Mouse (Mus musculus) forelimb bud, embryonic 11.5 days (tissue): Measurements from ENCODE around the gene Smarcb1.

Experiments
- DNase-seq: peaks from one replicate; pipeline ENCODE4 v3.0.0-alpha.2; 2012; ENCODE audit warnings: low read depth, low spot score

Smarcb1 gene

DNA sequence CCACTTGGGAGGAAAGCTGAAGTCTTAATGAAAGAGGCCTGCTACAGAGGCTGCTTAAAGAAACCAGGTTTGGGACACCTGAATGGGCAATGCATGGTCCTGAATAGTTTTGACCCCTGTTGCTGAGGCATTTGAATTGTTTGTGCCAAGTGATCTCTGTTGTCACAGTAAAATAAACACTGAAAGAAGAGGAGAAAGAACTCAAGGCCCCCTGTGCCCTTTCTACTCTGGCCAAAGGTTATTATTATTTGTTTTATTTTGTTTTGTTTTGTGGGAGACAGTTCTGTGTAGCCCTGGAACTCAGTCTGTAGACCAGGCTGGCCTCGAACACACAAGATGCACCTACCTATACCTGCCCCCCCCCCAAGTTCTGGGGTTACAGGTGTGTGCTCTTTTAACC lies 13.6 kb upstream of the Smarcb1 start:
- no peak for DNase-seq

DNA sequence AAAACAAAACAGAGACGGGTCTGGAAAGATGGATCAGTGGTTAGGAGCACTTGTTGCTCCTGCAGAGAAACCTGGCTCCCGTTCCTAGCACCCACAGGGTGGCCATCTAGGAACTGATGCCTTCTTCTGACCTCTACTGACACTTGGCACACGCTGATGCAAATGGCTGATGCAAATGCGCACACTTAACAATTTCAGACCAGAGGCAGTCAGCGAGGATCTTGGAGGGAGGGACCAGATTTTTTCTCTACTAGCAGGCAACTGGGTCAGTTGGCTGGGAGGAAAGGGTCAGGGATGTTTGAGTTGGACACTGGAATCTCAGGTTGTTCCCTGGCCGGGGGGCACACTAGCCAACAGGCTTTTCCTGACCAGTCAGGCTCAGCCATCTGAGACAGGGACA lies 11.5 kb upstream of the Smarcb1 start, which contains the start of gene Chchd10:
TSS of gene Chchd10 (plus strand) at position 240 of the 400 bp plus-strand sequence.
- no peak for DNase-seq

DNA sequence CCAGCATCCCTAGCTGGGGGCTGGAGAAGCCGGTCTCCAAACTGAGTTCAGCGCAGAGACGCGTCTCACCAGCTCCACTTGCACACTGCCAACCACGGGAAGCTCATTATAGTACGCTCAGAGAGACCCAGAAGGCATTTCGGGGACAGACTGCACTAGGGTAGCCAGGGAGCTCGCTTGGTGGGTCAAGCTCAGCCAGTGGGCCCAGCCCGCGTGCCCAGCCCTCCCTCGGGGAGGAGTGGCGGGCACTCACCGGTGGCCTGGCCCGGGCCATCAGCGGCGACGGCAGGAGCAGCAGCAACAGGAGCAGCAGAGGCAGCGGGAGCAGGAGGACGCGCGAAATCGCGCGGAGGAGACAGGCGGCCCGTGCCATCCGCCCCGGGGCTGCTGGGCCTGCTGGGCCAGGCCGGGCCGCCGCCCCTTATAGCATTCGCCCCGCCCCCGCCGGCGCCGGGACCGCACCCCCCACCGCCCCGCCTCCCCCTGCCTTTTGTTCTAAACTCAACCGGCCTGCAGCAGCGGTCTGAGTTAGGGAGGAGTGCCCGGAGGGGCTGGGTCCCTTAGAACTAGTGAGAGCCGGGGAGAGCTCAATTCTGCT lies 10.8 kb upstream of the Smarcb1 start:
- peak; percentile 52 for DNase-seq

DNA sequence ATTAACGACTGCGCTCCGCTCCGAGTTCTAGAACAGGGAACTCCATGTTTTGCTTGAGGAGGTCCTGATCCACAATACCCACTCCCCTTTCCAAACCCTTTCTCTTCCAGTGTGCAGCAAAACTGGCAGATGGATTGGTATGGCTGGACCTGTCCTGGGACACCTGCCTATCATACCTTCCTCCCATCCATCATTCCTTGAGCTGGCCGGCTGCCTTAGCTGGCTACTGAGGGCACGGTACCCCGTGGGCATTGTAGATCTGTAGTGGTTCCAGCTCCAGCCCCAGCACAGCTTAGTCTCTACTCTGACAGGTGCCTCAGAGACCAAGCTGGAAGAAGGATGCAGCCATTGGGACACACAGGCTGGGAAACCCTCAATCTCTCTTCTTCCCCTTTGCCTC lies 9.9 kb upstream of the Smarcb1 start:
- DNase-seq: no peak

DNA sequence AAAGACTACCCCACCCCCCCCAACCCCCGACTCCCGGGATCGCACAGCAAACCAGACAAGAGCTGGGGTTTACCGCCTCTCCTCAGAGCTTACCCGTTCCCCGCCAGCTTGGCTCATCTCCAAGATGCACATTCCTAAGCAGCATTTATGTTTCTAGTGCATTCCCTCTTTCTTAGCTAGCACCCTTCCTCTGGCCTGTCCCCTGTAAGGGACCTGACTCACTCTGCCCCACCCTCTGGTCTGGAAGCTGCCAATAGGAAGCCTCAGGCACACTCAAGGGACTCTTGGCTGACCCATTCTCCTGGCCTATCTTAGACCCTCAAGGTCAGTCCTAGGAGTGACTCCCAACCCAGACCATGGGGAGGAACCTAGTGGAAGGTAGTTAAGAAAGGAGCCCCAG lies 8.9 kb upstream of the Smarcb1 start:
- no peak for DNase-seq

DNA sequence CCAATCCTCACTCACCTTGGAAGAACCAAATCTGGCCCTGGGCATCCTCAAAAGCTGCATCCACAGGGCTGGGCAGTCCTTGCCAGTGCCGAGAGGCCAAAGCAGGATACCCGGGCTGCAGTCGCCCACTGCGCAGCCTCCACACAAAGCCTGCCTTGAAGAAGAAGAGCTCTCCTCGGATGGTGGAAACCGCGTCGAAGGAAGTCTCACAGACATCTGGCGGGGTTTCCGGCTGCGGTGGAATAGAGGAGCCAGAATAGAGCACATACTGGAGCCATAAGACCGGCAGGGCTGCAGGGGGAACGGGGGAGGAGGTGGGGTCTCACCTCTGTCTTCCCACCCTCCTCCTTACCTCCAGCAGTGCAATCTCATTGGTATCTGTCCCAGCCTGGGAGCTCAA lies 5.0 kb upstream of the Smarcb1 start:
- DNase-seq: no peak

DNA sequence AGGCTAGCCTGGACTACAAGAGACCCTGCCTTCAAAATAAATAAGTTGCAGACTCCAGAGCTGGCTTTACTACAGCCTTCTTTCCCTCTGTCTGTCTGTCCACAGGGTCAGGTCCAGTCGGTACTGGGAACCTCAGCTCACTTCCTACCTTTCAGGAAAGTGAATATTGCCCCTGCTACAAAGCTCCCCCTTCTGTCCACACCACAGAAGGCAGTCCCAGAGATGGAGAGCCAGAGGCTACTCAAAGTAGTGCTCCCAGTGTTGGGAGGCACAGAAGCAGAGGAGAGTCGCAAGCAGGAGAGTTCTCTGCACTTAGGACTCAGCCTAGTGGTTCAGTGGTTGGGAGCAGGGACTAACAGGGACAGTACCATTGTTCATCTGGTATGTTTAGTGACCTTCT lies 2.9 kb upstream of the Smarcb1 start:
- DNase-seq: no peak

DNA sequence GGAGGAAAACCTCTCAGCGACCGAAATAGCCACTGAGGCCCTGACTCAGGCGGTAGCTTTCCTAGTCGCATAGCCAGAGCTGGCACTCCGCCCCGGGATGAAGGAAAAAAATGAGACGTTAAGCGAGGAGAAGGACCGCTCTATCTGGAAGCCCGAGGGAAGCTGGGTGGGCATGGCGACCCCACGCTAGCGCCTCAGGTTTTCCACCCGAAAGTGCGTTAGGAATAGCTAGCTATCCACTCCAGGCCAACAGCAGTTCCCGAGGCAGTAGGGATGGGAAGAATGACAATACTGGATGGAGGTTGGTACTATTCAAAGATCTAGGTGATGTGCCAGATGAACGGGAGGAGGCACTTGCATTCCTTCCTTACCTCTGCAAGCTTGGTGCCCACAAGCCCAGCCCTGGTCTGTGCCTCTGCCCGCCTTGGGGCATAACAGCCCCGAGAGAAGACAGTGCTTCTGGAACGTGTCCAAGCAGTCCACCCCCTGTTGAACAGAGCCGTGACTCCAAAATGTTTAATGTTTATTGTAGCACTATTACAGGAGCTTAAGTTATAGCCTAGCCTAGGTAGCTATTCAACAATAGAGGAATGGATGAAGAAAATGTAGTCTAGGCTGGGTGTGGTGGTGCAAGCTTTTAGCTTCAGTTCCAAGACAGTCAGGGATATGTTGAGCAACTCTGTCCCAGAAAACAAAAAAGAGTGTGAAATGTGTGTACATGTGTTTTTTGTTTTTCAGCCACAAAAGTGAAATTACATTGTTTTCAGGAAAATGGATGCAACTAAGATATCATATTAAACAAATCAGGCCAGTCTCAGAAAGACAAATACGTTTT lies 526 bp upstream of the Smarcb1 start:
- DNase-seq: no peak

DNA sequence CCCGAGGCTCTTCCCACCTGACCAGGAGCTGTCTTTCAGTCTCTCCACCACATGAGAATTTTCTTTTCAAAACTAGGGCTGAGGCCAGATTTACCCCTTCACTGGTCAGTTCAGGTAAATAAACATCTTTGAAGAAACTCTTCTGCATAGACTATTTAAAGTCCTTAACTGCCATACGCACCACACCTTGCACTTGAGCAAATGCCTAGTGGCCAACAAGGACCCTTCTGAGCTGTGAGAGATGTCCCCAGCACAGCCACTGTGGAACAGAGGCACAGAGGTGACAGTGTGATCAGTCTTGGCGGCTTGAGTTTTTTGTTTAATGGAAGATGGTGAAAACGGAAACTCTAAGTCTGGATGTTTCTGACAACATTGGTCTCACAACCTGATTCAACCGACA lies 2.4 kb downstream of the Smarcb1 start:
- DNase-seq: no peak

DNA sequence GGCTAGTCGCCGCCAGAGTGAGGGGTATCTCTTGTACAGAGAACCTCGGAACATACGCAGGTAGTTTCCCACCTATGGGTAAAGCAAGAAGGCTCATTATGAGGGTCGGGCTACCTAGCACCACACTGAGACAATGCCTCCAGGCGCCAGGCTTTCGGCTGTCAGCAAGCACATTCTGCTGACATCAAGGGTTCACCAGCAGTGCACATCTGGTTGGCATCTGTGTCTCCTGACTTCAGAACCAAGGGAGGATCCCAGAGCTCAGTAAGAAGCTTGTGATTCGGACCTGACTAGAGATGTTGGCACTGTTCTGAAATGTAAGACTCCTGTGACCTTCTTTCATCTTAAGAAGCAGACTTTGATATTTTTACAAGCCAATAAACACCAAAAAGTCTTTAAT lies 4.6 kb downstream of the Smarcb1 start:
- peak; percentile 47 for DNase-seq

DNA sequence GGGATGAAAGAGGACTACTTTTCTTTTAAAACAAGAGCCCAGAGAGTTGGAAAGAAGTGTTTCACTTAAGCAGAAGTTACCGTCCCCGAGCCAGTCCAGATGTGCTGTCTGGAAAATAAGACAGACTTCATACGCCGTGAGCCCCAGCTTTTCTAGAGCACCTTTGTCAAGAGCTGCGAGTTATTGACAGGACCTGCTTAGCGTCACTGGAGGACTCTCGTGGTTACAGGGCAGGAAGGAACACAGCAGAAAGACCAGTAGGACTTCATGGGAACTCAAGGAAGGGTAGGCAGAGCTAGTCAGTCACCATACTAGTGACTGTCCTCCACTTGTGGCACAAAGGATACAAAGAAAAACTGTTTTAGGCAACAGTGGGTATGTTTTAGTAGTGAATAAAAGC lies 5.9 kb downstream of the Smarcb1 start:
- no peak for DNase-seq

DNA sequence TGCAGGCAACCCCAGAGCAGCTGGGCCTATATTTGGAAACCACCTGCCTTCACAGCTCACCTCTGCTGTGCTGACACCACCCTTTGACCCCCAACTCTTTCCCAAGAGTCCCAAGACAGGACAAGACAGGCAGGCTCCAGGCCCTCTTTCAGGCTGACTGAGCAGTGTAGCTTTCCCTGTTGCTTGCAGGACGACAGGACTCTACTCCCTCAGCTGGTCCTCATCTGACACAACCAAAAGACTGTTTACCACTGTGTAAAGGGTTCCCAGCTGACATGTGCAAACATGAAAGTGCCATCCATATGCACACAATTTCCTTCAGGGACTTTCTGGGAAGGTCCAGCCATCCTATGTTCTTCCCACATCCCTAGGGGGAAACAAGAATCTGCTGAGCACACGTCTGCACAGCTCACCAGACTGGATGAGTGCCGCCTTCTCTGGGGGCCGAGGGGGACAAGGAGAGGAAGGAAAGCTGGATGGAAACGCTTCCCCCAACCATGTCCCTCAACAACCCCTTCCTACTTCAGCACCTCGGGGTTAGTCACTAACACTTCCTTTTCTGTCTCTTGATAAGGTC lies 8.3 kb downstream of the Smarcb1 start:
- DNase-seq: no peak

DNA sequence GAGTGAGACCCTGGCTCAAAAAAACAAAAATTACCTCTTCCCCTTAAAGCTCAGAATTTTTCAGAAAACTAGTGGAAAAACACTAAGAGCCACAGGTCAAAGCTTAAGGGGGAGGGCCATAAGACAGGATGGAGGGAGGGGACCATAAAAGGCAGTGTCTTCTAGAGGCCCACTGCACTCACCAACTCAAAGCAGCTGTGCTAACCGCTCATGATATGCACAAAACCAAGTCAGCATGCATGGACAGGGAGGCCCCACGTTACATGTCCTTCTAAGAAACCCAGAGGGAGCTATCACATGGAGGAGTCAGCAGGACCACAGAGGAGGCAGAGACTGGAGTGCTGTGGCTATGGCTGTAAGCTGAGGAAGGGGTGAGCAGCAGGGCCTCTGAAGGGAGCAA lies 10.7 kb downstream of the Smarcb1 start:
- DNase-seq: no peak

DNA sequence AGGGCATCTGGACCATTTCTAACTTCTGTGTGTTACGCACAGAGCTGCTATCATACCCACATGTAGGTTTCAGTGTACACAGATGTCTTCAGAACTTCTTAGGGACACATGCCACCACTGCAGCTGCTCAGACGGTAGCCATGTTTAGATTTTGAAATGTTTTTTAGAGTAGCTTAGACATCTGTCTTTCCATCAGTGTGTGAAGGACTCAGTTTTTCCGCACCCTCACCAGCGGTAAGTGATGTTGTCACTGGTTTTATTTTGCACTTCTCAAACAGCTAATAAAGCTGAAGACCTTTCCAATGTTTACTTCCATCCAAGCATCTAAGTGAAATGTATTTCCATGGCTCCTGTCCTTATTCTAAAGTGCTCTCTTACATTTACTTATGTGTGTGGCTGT lies 14.5 kb downstream of the Smarcb1 start:
- no peak for DNase-seq

DNA sequence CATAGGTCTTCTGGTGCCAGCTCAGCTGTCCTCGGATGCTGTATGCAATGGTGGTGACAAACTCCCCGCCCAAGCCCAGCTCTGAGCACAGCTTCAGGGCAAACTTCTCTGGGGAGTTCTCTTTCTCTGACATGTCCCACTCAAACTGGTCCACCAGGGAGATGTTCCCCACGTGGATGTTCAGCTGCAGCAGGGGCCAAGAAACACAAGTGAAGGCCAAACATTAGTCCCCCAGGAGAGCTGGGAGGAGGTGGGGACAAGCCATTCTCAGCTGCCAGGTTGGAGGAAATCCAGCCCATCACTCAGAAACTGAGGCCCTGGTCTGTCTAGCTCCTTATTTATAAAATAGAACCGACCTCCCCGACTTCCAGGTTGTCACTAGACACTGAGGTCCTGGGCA lies 17.0 kb downstream of the Smarcb1 start:
- no peak for DNase-seq

DNA sequence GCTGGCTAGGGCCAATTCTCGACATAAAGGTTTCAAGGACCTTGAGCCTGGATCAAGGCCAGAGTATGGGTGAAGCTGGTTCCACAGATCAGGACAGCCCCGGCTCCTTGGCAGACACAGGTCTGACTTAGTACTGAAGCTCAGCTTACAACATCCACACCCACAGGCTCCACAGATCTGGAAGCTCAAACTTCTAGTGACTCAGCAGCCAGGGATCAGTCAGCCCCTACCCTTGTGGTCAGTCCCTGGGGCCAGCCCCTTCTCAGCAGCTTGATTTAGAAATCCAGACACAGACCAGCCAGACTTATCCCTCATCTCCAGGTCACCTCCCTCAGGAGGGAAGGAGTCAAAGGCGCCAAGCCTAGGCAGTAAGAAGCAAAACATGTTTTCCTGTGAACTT lies 22.6 kb downstream of the Smarcb1 start:
- no peak for DNase-seq

DNA sequence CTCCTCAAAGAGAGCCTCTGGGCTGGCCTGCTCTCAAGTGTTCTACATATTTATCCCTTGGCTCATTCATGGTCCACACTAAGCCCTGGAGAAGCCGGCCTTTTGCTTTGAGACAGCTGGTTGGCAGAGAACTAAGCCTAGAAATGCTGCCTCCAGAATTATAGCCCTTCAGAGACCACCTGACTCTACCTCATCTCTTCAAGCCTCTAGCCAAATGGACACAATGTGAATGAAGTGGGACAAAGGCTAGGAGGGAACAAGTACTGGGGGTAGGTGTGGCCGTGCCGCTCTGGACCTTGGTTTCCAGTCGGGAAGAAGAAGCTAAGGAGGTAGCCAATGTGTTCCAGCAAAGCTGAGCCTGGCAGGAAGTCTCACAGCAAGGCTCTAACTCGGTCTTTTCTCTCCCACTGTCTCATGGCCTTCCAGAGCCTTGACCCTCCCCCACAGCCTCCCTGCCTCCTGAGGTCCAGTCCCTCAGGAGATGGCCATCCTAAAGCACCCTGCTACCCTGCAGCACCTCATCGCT lies 23.3 kb downstream of the Smarcb1 start:
- DNase-seq: no peak

DNA sequence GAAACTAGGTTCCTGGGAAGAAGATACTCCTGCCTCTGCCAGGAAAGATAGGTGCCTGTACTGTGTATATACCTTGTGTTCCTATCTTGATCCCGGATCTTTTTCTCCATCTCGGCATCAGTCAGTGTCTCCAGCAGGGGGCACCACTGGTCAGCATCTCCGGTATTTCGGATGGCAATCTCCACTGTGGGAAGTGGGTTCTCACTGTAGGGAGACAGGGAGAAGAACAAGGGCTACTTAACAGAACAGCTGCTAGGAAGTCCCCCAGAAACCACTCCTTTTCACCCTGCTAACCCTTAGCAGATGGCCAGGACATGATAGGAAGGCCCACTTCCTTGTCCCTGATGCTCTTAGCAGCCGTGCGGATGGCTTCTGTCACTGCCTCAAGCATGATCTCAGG lies 24.0 kb downstream of the Smarcb1 start:
- DNase-seq: peak; percentile 66

DNA sequence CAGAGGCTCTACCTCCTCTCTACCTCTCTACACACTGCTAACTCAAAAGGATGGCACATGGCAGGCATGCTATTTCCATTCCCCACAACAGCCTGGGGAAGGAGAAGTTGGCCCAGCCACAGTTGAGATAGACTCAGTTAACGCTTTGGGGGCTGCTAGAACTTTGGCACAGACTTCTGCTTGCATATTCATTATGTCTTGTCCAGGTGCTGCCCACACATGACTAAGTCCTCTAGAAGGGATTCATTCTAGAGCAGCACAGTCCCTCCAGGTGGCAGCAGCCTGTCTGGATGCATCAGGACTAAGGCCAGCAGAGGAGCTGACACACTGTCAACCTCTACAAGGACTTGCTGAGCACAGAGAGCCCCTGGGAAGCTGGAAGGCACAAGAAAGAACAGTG lies 25.2 kb downstream of the Smarcb1 start:
- DNase-seq: no peak

DNA sequence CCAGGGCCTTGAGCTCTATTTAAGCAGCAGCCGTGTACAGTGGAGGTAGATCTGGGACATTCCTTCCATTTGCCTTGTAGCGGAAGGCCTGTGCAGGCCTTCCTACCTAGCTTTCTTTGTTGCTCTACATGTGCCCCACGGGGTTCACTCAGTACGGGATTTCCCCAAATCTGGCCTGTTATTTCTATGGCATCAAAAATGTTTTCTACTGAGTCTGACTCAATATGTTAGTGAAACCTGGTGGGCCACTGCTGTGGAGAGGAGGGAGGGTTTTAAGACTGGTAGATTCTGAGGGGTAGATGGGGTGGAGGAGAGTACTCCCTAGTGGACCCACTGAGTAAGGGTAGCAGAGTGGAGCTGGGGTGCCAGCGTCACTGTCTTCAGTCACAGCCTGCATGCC lies 25.7 kb downstream of the Smarcb1 start:
- DNase-seq: no peak

DNA sequence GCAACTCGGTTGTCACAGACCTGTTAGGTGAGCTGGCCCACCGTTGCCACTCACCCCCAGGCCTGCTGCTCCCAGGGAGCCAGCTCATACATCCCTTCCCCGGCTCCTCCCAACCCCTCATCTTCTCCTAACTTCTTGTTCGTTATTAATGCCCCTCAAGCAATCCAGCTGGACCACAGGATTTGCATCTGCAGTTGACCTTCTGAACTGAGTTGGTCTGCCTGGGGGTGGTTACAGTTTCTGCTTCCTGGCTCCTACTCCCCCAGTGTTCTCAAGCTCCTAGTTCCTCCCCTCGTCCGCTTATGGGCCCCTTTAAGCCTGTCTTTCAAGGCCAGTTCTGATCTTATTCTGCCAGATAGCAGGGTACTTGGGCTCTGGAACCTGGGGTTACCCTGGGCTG lies 26.8 kb downstream of the Smarcb1 start:
- DNase-seq: no peak

DNA sequence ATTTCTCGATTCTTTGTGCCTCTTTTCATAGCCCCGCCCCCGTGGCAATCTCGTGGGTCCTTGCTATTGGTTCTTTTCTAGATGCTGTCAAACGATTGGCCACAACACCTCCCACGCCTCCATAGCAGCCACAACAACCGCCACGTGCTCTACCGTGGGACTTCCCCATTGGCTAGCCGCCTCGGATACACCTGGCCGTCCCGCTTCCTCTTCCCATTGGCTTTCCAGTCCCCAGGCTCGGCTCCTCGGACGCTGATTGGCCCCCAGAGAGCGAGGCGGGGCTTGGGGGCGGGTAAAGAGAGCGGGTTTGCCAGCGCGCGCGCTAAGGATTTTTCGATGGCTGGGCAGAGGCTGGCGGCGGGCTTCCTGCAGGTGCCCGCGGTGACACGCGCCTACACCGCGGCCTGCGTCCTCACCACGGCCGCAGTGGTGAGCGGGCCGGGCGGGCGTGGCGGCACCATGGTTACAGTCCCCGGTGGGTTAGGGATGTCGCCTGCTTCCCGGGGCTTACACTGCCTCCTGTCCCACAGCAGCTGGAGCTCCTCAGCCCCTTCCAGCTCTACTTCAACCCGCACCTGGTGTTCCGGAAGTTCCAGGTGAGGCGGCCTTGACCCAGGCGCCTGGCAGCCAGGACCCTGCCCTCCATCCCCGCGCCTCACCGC lies 28.2 kb downstream of the Smarcb1 start, which contains the start of gene Derl3:
TSS of gene Derl3 (plus strand) at position 325 of the 662 bp plus-strand sequence.
- peak; percentile 97 for DNase-seq
